Mouse (Mus musculus) olfactory bulb, adult 2 months (tissue): ENCODE results near the gene Tom1l2.

Experiments used
- CTCF ChIP-seq: fragments of 200-500 bp; IDR thresholded peaks from 2 replicates; pipeline ENCODE4 v1.5.1; 2012; ENCODE audit warnings: low read depth, mild to moderate bottlenecking, low read length, moderate library complexity; ENCODE audit not compliant: insufficient read depth
- POLR2A ChIP-seq: fragments of 200-500 bp; IDR thresholded peaks from 2 replicates; pipeline ENCODE4 v1.6.1; 2012; ENCODE audit warnings: mild to moderate bottlenecking, low read depth, low read length, moderate library complexity; ENCODE audit not compliant: insufficient read depth

- TF ChIP-seq CTCF, result no peak
- no peak for TF ChIP-seq POLR2A
Observed at GRCm38 (mm10) chr11:60206207-60206606, 146.5 kb downstream of the Tom1l2 start.
